Mouse (Mus musculus): ENCODE results near the gene Gpr37l1. TPM values are rescaled to one million over a fixed set of nuclear protein-coding genes. Genes with fewer than 3 reads are reported as not detected.
"Not testable (repeated sequence)": the region's sequence is repeated elsewhere in the genome, so short reads cannot be mapped to it uniquely, and the experiment has no call there.

Gene Gpr37l1
- polyA plus RNA-seq, 1 experiment from 2014 or later: not detected

DNA sequence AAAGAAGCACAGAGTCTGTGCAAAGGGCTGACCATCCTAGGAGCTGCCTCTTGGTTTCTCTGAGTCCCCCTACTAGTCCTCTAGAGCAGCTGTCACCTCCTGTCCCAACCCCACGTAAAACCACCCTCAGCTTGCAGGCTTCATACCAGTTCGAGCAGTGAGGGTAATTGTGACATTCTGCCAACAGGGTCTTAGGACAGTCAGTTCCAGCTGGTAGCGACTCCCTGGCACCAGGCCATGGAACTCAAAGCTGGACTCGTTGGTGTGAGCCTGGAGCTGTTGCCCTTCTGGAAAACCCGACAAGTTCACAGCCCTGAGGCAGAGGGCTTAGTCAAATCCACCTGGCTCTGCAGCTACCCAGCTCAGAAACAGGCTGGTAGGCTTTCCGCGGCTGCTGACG, 41.5 kb downstream of the Gpr37l1 start:
- Histone ChIP-seq H3K9me3 (replicated peaks) (no peaks in the 10 kb centered on the region), H3K27me3 (ENCODE audit: low read depth, poor library complexity, severe bottlenecking) (peaks cover 32% of the 10 kb centered on the region), H3K4me3 (no peak overlapping the region), H3K27ac (replicated peaks) (no peak overlapping the region), H3K36me3 (no peaks in the 10 kb centered on the region), H3K4me1 (peaks cover 25% of the 10 kb centered on the region)
- 81% methylated on average over 8 of the region's 8 CpGs for WGBS
- no peak for DNase-seq (ENCODE audit: low spot score)

DNA sequence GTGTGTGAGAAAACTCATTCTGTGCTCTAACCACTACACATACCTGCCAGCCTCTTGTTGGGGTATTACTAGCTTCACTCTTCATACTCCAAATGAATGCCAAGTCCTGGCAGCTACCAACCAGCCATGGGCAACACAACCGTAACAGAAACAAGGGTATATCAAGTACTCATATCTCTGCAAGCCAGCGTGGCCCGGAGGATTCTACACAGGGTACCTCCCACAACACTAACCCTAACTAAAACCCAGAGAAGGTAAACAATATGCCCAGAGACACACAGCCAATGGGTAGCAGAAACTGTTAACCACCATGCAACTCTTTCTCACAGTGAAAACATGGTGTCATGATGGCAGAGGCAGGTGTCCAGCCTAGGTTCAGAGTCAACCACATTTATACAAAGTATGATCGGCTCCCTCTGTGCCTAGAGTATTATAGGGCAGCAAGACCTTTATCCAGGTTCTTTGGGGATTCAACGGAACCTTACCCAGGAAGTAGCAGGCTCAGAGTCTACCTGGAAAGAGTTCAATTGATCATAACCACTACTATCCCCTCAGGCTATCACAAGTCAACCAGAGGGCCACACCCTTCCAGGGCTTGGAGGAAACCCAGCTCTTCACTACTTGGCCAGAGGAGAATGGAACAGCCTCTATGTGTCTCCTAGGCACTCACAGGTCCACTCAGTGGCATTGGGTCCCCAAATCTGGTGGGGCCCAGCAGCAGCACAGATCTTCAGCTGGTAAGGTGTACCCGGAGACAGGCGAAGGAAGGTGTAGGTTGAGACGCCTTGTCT, 42.7 kb downstream of the Gpr37l1 start:
- Histone ChIP-seq H3K27me3 (ENCODE audit: low read depth, poor library complexity, severe bottlenecking) (peaks cover 28% of the 10 kb centered on the region), H3K4me1 (peaks cover 23% of the 10 kb centered on the region), H3K36me3 (no peaks in the 10 kb centered on the region), H3K27ac (replicated peaks) (no peak overlapping the region), H3K4me3 (no peak overlapping the region), H3K9me3 (replicated peaks) (no peaks in the 10 kb centered on the region)
- 93% methylated on average over 8 of the region's 8 CpGs for WGBS
- no peak for DNase-seq (ENCODE audit: low spot score)

DNA sequence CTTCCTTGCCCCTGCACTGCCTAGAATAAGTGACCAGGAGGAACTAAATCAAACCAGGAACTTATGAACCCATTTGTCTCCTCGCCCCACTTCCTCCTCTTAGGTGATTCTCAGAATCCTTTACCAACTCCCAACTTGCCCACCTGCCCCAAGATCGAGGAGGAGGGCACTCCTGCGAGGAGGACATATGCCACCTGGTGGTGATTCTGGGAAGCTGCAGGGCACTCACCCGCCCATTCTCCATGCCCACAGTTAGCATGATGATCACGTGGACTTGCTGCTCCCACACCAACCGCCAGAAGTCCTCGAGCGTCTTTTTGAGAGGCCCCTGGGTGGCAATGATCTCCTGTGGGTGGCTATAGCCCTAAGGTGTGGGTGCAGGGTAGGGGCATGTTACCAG, 54.8 kb downstream of the Gpr37l1 start:
- peaks cover 19% of the 10 kb centered on the region for H3K27me3 ChIP-seq (ENCODE audit: low read depth, poor library complexity, severe bottlenecking)
- 13% methylated on average over 8 of the region's 8 CpGs for WGBS
- peaks cover 14% of the 10 kb centered on the region for H3K4me1 ChIP-seq

DNA sequence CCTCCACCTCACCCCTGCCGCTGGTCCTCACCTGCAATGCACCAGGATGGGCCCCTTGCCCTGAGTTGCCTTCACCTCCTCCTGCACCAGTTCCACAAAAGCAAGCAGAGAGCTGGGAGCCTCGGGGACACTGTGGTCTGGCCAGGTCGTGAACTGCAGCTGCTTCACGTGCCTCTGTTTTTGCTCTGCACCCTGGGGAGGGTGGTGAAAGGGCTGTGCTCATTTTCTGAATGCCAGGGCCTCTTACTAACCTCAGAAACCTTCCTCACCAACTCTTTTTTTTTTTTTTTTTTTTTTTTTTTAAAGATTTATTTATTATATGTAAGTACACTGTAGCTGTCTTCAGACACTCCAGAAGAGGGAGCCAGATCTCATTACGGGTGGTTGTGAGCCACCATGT, 56.2 kb downstream of the Gpr37l1 start:
- not testable (repeated sequence) for H3K27ac ChIP-seq (replicated peaks); DNase-seq (ENCODE audit: low spot score); H3K4me3 ChIP-seq; H3K36me3 ChIP-seq; H3K9me3 ChIP-seq (replicated peaks)
- H3K27me3 ChIP-seq (ENCODE audit: low read depth, poor library complexity, severe bottlenecking): peaks cover 33% of the 10 kb centered on the region
- H3K4me1 ChIP-seq: peaks cover 14% of the 10 kb centered on the region
- 70% methylated on average over 5 of the region's 5 CpGs for WGBS

More for the DNA sequence above, 54.8 kb downstream of the Gpr37l1 start:
- no peak overlapping the region for H3K27ac ChIP-seq (replicated peaks)
- H3K36me3 ChIP-seq: no peaks in the 10 kb centered on the region
- no peaks in the 10 kb centered on the region for H3K9me3 ChIP-seq (replicated peaks)
- no peak overlapping the region for H3K4me3 ChIP-seq
- DNase-seq (ENCODE audit: low spot score): peak; percentile 69

Other genes starting within 250 kb of the Gpr37l1 start
- 5.7 and 6.8 TPM in 2 replicates for gene Ppp1r12b, start 211.7 kb downstream of the Gpr37l1 start, polyA plus RNA-seq (2016; fragmentation: Nextera tagmentation; extraction: Ambion mirVana)
- 54.2 and 61.5 TPM in 2 replicates for gene Ube2t, start 205.1 kb downstream of the Gpr37l1 start, polyA plus RNA-seq (2016; fragmentation: Nextera tagmentation; extraction: Ambion mirVana)
- 0.06 and 0.17 TPM in 2 replicates for gene Lgr6, start 62.4 kb downstream of the Gpr37l1 start, polyA plus RNA-seq (2016; fragmentation: Nextera tagmentation; extraction: Ambion mirVana)
- 1.3 and 2.4 TPM in 2 replicates for gene Ptpn7, start 35.0 kb downstream of the Gpr37l1 start, polyA plus RNA-seq (2016; fragmentation: Nextera tagmentation; extraction: Ambion mirVana)
- gene Arl8a, start 20.9 kb downstream of the Gpr37l1 start, polyA plus RNA-seq (2016; fragmentation: Nextera tagmentation; extraction: Ambion mirVana): 46.5 and 67.6 TPM in 2 replicates
- 0.77 and 1.6 TPM in 2 replicates for gene Elf3, start 90.9 kb upstream of the Gpr37l1 start, polyA plus RNA-seq (2016; fragmentation: Nextera tagmentation; extraction: Ambion mirVana)
- 94.7 and 97.5 TPM in 2 replicates for gene Rnpep, start 116.4 kb upstream of the Gpr37l1 start, polyA plus RNA-seq (2016; fragmentation: Nextera tagmentation; extraction: Ambion mirVana)
- gene Timm17a, start 146.1 kb upstream of the Gpr37l1 start, polyA plus RNA-seq (2016; fragmentation: Nextera tagmentation; extraction: Ambion mirVana): 192 and 200 TPM in 2 replicates
- 0.46 and 0.62 TPM in 2 replicates for gene Lmod1, start 157.1 kb upstream of the Gpr37l1 start, polyA plus RNA-seq (2016; fragmentation: Nextera tagmentation; extraction: Ambion mirVana)
- 66.3 and 81.3 TPM in 2 replicates for gene Shisa4, start 207.6 kb upstream of the Gpr37l1 start, polyA plus RNA-seq (2016; fragmentation: Nextera tagmentation; extraction: Ambion mirVana)

Data from midbrain, embryonic 10.5 days (tissue).